Mouse (Mus musculus): ENCODE measurements at regions not wholly inside any gene's neighbourhood (a gene's known extent, or its start where the extent isn't known, plus 50 kb on each side); places are given as distances from the start of the nearest gene placed in this dataset.

- no peak overlapping the region for H3K4me2 ChIP-seq (ENCODE audit: low read length)
- no peaks in the 10 kb centered on the region for H3K36me3 ChIP-seq (ENCODE audit: control insufficient read depth, insufficient read depth)
- 71% methylated on average over 8 of the region's 8 CpGs for WGBS
- no peak overlapping the region for H3K27ac ChIP-seq (ENCODE audit: low read length)
- H3K27me3 ChIP-seq (replicated peaks; ENCODE audit: control insufficient read depth, insufficient read depth, low read length) = no peaks in the 10 kb centered on the region
- H3K9me3 ChIP-seq (ENCODE audit: control insufficient read depth, low read length) = no peaks in the 10 kb centered on the region
- H3K9ac ChIP-seq (replicated peaks; ENCODE audit: low read depth, low read length) = no peak overlapping the region
- H3K4me1 ChIP-seq (replicated peaks; ENCODE audit: control insufficient read depth, insufficient read depth, low read length) = no peaks in the 10 kb centered on the region
- ATAC-seq = no peak
- no peak overlapping the region for H3K4me3 ChIP-seq (replicated peaks; ENCODE audit: low read length)
Measured at GRCm38 (mm10) chr16:12516834-12517685, 533.1 kb downstream of the Shisa9 start.

- no peaks in the 10 kb centered on the region for H3K27me3 ChIP-seq (replicated peaks; ENCODE audit: control insufficient read depth, insufficient read depth, low read length)
- H3K36me3 ChIP-seq (ENCODE audit: control insufficient read depth, insufficient read depth) = no peaks in the 10 kb centered on the region
- no peaks in the 10 kb centered on the region for H3K4me1 ChIP-seq (replicated peaks; ENCODE audit: control insufficient read depth, insufficient read depth, low read length)
- no peaks in the 10 kb centered on the region for H3K9me3 ChIP-seq (ENCODE audit: control insufficient read depth, low read length)
- WGBS = 76% methylated on average over 7 of the region's 7 CpGs
- no peak overlapping the region for H3K4me2 ChIP-seq (ENCODE audit: low read length)
- H3K9ac ChIP-seq (replicated peaks; ENCODE audit: low read depth, low read length) = no peak overlapping the region
- H3K4me3 ChIP-seq (replicated peaks; ENCODE audit: low read length) = no peak overlapping the region
- ATAC-seq = no peak
- H3K27ac ChIP-seq (ENCODE audit: low read length) = no peak overlapping the region
Measured at GRCm38 (mm10) chr16:12518264-12518663, 534.4 kb downstream of the Shisa9 start.

GRCm38 (mm10) chr16:12521711-12522476 lies 538.0 kb downstream of the Shisa9 start:
- ATAC-seq = no peak
- Histone ChIP-seq H3K27ac (ENCODE audit: low read length) (no peak overlapping the region), H3K4me3 (replicated peaks; ENCODE audit: low read length) (no peak overlapping the region), H3K9ac (replicated peaks; ENCODE audit: low read depth, low read length) (no peak overlapping the region), H3K4me2 (ENCODE audit: low read length) (no peak overlapping the region), H3K36me3 (ENCODE audit: control insufficient read depth, insufficient read depth) (no peaks in the 10 kb centered on the region), H3K9me3 (ENCODE audit: control insufficient read depth, low read length) (no peaks in the 10 kb centered on the region), H3K4me1 (replicated peaks; ENCODE audit: control insufficient read depth, insufficient read depth, low read length) (no peaks in the 10 kb centered on the region), H3K27me3 (replicated peaks; ENCODE audit: control insufficient read depth, insufficient read depth, low read length) (no peaks in the 10 kb centered on the region)
- WGBS = 79% methylated on average over 3 of the region's 3 CpGs

- no peak overlapping the region for H3K4me2 ChIP-seq (ENCODE audit: low read length)
- no peak overlapping the region for H3K27ac ChIP-seq (ENCODE audit: low read length)
- no peaks in the 10 kb centered on the region for H3K4me1 ChIP-seq (replicated peaks; ENCODE audit: control insufficient read depth, insufficient read depth, low read length)
- no peak overlapping the region for H3K4me3 ChIP-seq (replicated peaks; ENCODE audit: low read length)
- no peaks in the 10 kb centered on the region for H3K9me3 ChIP-seq (ENCODE audit: control insufficient read depth, low read length)
- no peaks in the 10 kb centered on the region for H3K27me3 ChIP-seq (replicated peaks; ENCODE audit: control insufficient read depth, insufficient read depth, low read length)
- no peaks in the 10 kb centered on the region for H3K36me3 ChIP-seq (ENCODE audit: control insufficient read depth, insufficient read depth)
- ATAC-seq = no peak
- no peak overlapping the region for H3K9ac ChIP-seq (replicated peaks; ENCODE audit: low read depth, low read length)
Measured at GRCm38 (mm10) chr16:12548462-12548861, 561.0 kb upstream of the Ercc4 start.

- Histone ChIP-seq H3K4me3 (replicated peaks; ENCODE audit: low read length) (no peak overlapping the region), H3K36me3 (ENCODE audit: control insufficient read depth, insufficient read depth) (no peaks in the 10 kb centered on the region), H3K27me3 (replicated peaks; ENCODE audit: control insufficient read depth, insufficient read depth, low read length) (no peaks in the 10 kb centered on the region), H3K4me1 (replicated peaks; ENCODE audit: control insufficient read depth, insufficient read depth, low read length) (no peaks in the 10 kb centered on the region), H3K4me2 (ENCODE audit: low read length) (no peak overlapping the region), H3K9ac (replicated peaks; ENCODE audit: low read depth, low read length) (no peak overlapping the region), H3K27ac (ENCODE audit: low read length) (no peak overlapping the region), H3K9me3 (ENCODE audit: control insufficient read depth, low read length) (no peaks in the 10 kb centered on the region)
- ATAC-seq = no peak
Measured at GRCm38 (mm10) chr16:12588889-12589288, 520.6 kb upstream of the Ercc4 start.

GRCm38 (mm10) chr16:12608259-12608658 lies 501.2 kb upstream of the Ercc4 start:
- no peak overlapping the region for H3K27ac ChIP-seq (ENCODE audit: low read length)
- no peaks in the 10 kb centered on the region for H3K27me3 ChIP-seq (replicated peaks; ENCODE audit: control insufficient read depth, insufficient read depth, low read length)
- no peak overlapping the region for H3K9ac ChIP-seq (replicated peaks; ENCODE audit: low read depth, low read length)
- no peaks in the 10 kb centered on the region for H3K4me1 ChIP-seq (replicated peaks; ENCODE audit: control insufficient read depth, insufficient read depth, low read length)
- 75% methylated on average over 6 of the region's 6 CpGs for WGBS
- no peaks in the 10 kb centered on the region for H3K36me3 ChIP-seq (ENCODE audit: control insufficient read depth, insufficient read depth)
- no peak overlapping the region for H3K4me2 ChIP-seq (ENCODE audit: low read length)
- H3K9me3 ChIP-seq (ENCODE audit: control insufficient read depth, low read length) = no peaks in the 10 kb centered on the region
- no peak overlapping the region for H3K4me3 ChIP-seq (replicated peaks; ENCODE audit: low read length)
- ATAC-seq = no peak

GRCm38 (mm10) chr16:12611106-12611505 lies 498.4 kb upstream of the Ercc4 start:
- H3K4me1 ChIP-seq (replicated peaks; ENCODE audit: control insufficient read depth, insufficient read depth, low read length) = no peaks in the 10 kb centered on the region
- H3K27me3 ChIP-seq (replicated peaks; ENCODE audit: control insufficient read depth, insufficient read depth, low read length) = no peaks in the 10 kb centered on the region
- WGBS = 74% methylated on average over 1 of the region's 1 CpGs
- H3K9me3 ChIP-seq (ENCODE audit: control insufficient read depth, low read length) = no peaks in the 10 kb centered on the region
- ATAC-seq = no peak
- H3K36me3 ChIP-seq (ENCODE audit: control insufficient read depth, insufficient read depth) = no peaks in the 10 kb centered on the region
- no peak overlapping the region for H3K9ac ChIP-seq (replicated peaks; ENCODE audit: low read depth, low read length)
- H3K27ac ChIP-seq (ENCODE audit: low read length) = no peak overlapping the region
- H3K4me3 ChIP-seq (replicated peaks; ENCODE audit: low read length) = no peak overlapping the region
- no peak overlapping the region for H3K4me2 ChIP-seq (ENCODE audit: low read length)

- H3K4me2 ChIP-seq (ENCODE audit: low read length) = no peak overlapping the region
- H3K9me3 ChIP-seq (ENCODE audit: control insufficient read depth, low read length) = no peaks in the 10 kb centered on the region
- ATAC-seq = no peak
- H3K36me3 ChIP-seq (ENCODE audit: control insufficient read depth, insufficient read depth) = no peaks in the 10 kb centered on the region
- H3K27ac ChIP-seq (ENCODE audit: low read length) = no peak overlapping the region
- H3K9ac ChIP-seq (replicated peaks; ENCODE audit: low read depth, low read length) = no peak overlapping the region
- H3K4me3 ChIP-seq (replicated peaks; ENCODE audit: low read length) = no peak overlapping the region
- H3K27me3 ChIP-seq (replicated peaks; ENCODE audit: control insufficient read depth, insufficient read depth, low read length) = no peaks in the 10 kb centered on the region
- no peaks in the 10 kb centered on the region for H3K4me1 ChIP-seq (replicated peaks; ENCODE audit: control insufficient read depth, insufficient read depth, low read length)
- 14% methylated on average over 3 of the region's 3 CpGs for WGBS
Measured at GRCm38 (mm10) chr16:12617781-12618180, 491.7 kb upstream of the Ercc4 start.

GRCm38 (mm10) chr16:12632533-12632932 lies 477.0 kb upstream of the Ercc4 start:
- Histone ChIP-seq H3K36me3 (ENCODE audit: control insufficient read depth, insufficient read depth) (no peaks in the 10 kb centered on the region), H3K4me1 (replicated peaks; ENCODE audit: control insufficient read depth, insufficient read depth, low read length) (no peaks in the 10 kb centered on the region), H3K9ac (replicated peaks; ENCODE audit: low read depth, low read length) (no peak overlapping the region), H3K27ac (ENCODE audit: low read length) (no peak overlapping the region), H3K4me2 (ENCODE audit: low read length) (no peak overlapping the region), H3K9me3 (ENCODE audit: control insufficient read depth, low read length) (no peaks in the 10 kb centered on the region), H3K27me3 (replicated peaks; ENCODE audit: control insufficient read depth, insufficient read depth, low read length) (no peaks in the 10 kb centered on the region), H3K4me3 (replicated peaks; ENCODE audit: low read length) (no peak overlapping the region)
- ATAC-seq = no peak
